Mouse (Mus musculus) forebrain, embryonic 16.5 days (tissue): ENCODE data around the gene Olfr95. TPM values are rescaled to one million over a fixed set of nuclear protein-coding genes. Genes with fewer than 3 reads are reported as not detected.
A peak's percentile ranks its signal among the peaks of the same experiment; 100 is the strongest.

Experiments
- ATAC-seq: fragments of 200-750 bp; cut with Nextera tagmentation; 2 replicates; pipeline ENCODE4 v1.8.0; 2017; ENCODE audit warnings: mild to moderate bottlenecking, moderate library complexity
- H3K27ac ChIP-seq: fragments of 300-500 bp; sonication (generic); 2 replicates; pipeline ENCODE4 v1.5.1; 2014; ENCODE audit warnings: low read length, control low read depth
- H3K27me3 ChIP-seq: fragments of 300-500 bp; sonication (generic); replicated peaks from 2 replicates; pipeline ENCODE4 v1.6.1; 2014; ENCODE audit warnings: low read length; ENCODE audit not compliant: control insufficient read depth, insufficient read depth
- H3K36me3 ChIP-seq: fragments of 300-500 bp; sonication (generic); 2 replicates; pipeline ENCODE4 v1.6.1; 2014; ENCODE audit not compliant: control insufficient read depth, insufficient read depth
- H3K4me1 ChIP-seq: fragments of 300-500 bp; sonication (generic); replicated peaks from 2 replicates; pipeline ENCODE4 v1.6.1; 2014; ENCODE audit warnings: low read length; ENCODE audit not compliant: control insufficient read depth, insufficient read depth
- H3K4me2 ChIP-seq: fragments of 300-500 bp; sonication (generic); 2 replicates; pipeline ENCODE4 v1.6.1; 2014; ENCODE audit warnings: mild to moderate bottlenecking, low read length, control low read depth
- H3K4me3 ChIP-seq: fragments of 300-500 bp; sonication (generic); replicated peaks from 2 replicates; pipeline ENCODE4 v1.5.1; 2014; ENCODE audit warnings: mild to moderate bottlenecking, low read length, control low read depth
- H3K9ac ChIP-seq: fragments of 300-500 bp; sonication (generic); replicated peaks from 2 replicates; pipeline ENCODE4 v1.6.1; 2014; ENCODE audit warnings: low read depth, low read length, control low read depth
- H3K9me3 ChIP-seq: fragments of 300-500 bp; sonication (generic); 2 replicates; pipeline ENCODE4 v1.6.1; 2016; ENCODE audit warnings: low read length; ENCODE audit not compliant: control insufficient read depth
- WGBS: fragments of 180-500 bp; shearing (Covaris S2); extraction: QIAGEN DNeasy Blood & Tissue Kit; methylation state at CpG from one replicate; pipeline ENCODE4 v1.1.7; 2014; 5-methylcytosine and 5-hydroxymethylcytosine counted together
- polyA plus RNA-seq: library from polyadenylated mRNA; unstranded; fragments of >200 nt; fragmentation: Nextera tagmentation; extraction: Ambion mirVana; gene quantifications from 2 replicates; pipeline ENCODE4 v1.2.1, GENCODE M21; 2015

The Olfr95 gene
- polyA plus RNA-seq, 1 experiment from 2014 or later, result not detected

DNA sequence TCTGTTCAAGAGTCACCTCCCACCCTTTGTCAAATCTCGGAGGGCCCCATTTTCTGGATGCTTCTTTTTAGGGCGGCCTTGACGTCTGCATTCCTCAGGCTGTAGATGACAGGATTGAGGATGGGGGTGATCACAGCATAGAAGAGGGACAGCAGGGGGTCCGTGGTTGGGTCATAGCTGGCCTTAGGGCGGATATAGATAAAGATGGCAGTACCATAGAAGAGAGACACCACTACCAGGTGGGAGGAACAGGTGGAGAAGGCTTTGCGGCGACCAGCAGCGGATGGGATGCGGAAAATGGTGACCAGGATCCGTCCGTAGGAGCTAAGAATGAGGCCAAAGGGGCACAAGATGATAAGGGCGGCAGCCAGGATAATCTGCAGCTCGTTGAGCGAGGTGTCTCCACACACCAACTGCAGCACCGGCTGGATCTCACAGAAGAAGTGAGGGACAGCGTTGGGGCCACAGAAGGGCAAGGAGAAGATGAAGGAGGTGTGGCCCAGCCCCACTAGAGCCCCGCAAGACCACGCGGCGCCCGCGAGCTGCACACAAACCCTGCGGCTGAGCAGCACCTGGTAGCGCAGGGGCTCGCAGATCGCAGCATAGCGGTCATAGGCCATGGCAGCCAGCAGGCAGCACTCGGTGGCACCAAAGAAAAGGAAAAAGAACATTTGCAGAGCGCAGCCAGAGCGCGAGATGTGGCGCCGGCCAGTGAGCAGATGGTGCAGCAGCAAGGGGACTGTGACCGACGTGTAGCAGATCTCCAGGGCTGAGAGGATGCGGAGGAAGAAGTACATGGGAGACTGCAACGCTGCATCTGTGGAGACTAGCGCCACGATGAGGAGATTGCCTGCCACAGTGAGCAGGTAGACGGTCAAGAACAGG, 1.8 kb downstream of the Olfr95 start:
- Histone ChIP-seq H3K9me3 (no peaks in the 10 kb centered on the region), H3K36me3 (no peaks in the 10 kb centered on the region), H3K9ac (peak overlapping the region; percentile 55), H3K27ac (no peak overlapping the region), H3K4me2 (peak overlapping the region; percentile 60), H3K4me3 (peak overlapping the region; percentile 40), H3K4me1 (peaks cover 5% of the 10 kb centered on the region), H3K27me3 (no peaks in the 10 kb centered on the region; the same call in 1 of the 2 replicates)
- ATAC-seq, result peak; percentile 64
- WGBS, result 20% methylated on average over 40 of the region's 40 CpGs

DNA sequence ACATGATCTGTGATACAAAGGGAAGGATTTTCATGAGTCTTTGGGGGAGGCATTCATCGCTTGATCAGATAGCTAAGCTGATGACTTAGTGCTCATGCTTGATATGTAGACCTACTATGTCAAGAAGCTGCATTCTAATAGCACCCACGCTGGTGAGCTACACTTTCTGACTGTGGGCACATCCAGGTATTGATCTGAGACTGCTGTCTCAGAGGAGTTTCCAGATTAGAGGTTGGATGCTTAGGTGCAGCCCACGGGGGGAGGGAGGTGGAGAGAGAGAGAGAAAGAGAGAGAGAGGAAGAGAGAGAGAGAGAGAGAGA, 9.0 kb downstream of the Olfr95 start:
- Histone ChIP-seq H3K36me3 (no peaks in the 10 kb centered on the region), H3K4me1 (no peaks in the 10 kb centered on the region), H3K4me3 (no peak overlapping the region), H3K27me3 (no peaks in the 10 kb centered on the region), H3K4me2 (no peak overlapping the region), H3K9me3 (no peaks in the 10 kb centered on the region), H3K27ac (no peak overlapping the region), H3K9ac (no peak overlapping the region)
- 30% methylated on average over 3 of the region's 3 CpGs for WGBS
- peak; percentile 49 for ATAC-seq

DNA sequence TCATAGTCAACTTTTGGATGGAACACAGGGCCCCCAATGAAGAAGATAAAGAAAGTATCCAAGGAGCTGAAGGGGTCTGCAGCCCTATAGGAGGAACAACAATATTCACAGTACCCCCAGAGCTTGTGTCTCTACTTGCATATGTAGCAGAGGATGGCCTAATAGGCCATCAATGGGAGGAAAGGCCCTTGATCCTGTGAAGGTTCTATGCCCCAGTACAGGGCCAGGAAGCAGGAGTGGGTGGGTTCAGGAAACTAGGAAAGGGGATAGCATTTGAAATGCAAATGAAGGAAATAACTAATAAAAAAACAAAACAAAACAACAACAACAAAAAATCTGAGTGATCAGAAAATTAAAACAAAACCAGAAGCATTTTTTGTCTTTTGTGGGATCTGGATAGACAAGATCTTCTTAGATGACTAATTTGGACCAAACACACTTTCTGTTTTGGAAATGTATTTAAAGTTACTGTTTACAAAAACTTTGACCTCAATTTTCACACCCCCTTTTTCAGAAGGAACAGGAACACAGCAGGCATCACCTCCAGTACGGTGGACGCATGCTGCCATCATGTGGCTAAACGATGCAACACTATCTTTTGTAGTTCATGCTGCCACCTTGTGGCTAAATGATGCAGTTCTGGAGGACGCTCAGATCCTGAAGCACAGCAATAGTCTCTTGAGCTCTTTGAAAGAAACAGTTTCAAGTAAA, 9.6 kb downstream of the Olfr95 start:
- Histone ChIP-seq H3K36me3 (no peaks in the 10 kb centered on the region), H3K4me3 (no peak overlapping the region), H3K4me1 (no peaks in the 10 kb centered on the region), H3K4me2 (no peak overlapping the region), H3K9me3 (no peaks in the 10 kb centered on the region), H3K27me3 (peaks cover 3% of the 10 kb centered on the region; the same call in 1 of the 2 replicates), H3K27ac (no peak overlapping the region), H3K9ac (no peak overlapping the region)
- WGBS, result under 1% methylated on average over 4 of the region's 4 CpGs
- ATAC-seq, result peak; percentile 87

GRCm38 (mm10) chr17:37200894-37201293, 12.0 kb downstream of the Olfr95 start, which contains the start of gene Olfr94:
Gene Olfr94 (minus strand): TSS chr17:37200994.
- H3K27ac ChIP-seq, result no peak within 1 kb of the TSS
- H3K36me3 ChIP-seq, result no peaks in the 10 kb centered on the region
- no peak within 1 kb of the TSS for H3K9ac ChIP-seq
- H3K4me1 ChIP-seq, result peaks cover 12% of the 10 kb centered on the region
- whole genome bisulfite sequencing, result 75% methylated on average over 2 of the region's 2 CpGs
- no peaks in the 10 kb centered on the region for H3K9me3 ChIP-seq
- H3K4me3 ChIP-seq, result no peak within 1 kb of the TSS
- H3K4me2 ChIP-seq, result no peak within 1 kb of the TSS
- H3K27me3 ChIP-seq, result peaks cover 24% of the 10 kb centered on the region
- ATAC-seq, result no peak

DNA sequence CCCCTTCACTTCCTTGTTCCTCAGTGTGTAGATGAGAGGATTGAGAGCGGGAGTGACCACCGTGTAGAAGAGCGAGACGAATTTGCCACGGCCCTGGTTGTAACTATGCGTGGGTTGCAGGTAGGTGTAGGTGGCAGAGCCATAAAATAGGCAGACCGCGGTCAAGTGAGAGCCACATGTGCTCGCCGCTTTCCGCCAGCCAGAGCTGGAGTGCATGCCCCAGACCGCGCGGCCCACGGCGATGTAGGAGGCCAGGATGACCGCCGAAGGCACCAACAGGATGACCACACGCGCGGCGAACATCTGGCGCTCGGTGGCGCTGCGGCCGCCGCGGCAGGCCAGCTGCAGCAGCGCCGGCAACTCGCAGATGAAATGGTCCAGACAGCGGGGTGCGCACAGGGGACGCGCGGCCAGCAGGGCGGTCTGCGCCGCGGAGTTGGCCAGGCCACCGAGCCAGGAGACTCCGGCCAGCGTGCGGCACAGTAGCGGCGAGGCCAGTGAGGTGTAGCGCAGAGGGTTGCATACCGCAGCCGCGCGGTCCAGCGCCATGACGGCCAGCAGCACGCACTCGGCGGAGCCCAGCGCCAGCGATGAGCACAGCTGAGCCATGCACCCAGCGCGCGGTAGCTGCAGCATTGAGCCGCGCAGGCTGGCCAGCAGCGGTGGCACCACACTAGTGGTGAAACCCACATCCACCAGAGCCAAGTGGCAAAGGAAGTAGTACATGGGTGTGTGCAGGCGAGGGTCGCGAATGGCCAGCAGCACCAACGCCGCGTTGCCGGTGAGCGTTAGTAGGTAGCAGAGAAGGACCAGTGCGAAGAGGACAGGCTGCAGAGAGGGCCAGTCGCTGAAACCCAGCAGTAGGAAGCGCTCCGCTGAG, 15.8 kb downstream of the Olfr95 start:
- H3K4me2 ChIP-seq, result peak overlapping the region; percentile 92
- under 1% methylated on average over 77 of the region's 77 CpGs for WGBS
- no peaks in the 10 kb centered on the region for H3K9me3 ChIP-seq
- peaks cover 26% of the 10 kb centered on the region for H3K27me3 ChIP-seq
- H3K9ac ChIP-seq, result peak overlapping the region; percentile 60
- peak overlapping the region; percentile 60 for H3K4me3 ChIP-seq
- peaks cover 12% of the 10 kb centered on the region for H3K4me1 ChIP-seq
- no peak overlapping the region for H3K27ac ChIP-seq
- no peaks in the 10 kb centered on the region for H3K36me3 ChIP-seq
- peak; percentile 89 for ATAC-seq

DNA sequence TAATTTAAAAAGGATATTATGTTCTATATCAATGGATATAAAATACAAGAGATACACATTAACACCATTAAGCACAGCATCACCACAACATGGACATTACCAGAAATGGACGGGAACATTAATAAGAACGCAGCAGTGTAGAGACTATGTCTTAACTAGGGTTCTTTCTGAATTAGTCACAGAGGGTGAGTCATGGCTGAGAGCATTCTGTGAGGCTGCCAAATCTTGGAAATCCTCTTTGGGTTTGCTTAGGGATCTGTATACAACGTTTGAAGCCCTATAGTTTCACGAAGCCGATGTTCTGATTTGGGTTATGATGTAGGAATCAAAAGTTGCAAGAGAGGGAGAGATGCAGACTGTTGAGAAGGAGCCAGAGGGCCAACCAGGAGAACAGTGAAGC, 18.1 kb downstream of the Olfr95 start:
- 92% methylated on average over 5 of the region's 5 CpGs for WGBS
- Histone ChIP-seq H3K27me3 (peaks cover 26% of the 10 kb centered on the region), H3K4me2 (no peak overlapping the region), H3K4me1 (peaks cover 12% of the 10 kb centered on the region), H3K4me3 (no peak overlapping the region), H3K9ac (no peak overlapping the region), H3K27ac (no peak overlapping the region), H3K36me3 (no peaks in the 10 kb centered on the region), H3K9me3 (no peaks in the 10 kb centered on the region)
- no peak for ATAC-seq

DNA sequence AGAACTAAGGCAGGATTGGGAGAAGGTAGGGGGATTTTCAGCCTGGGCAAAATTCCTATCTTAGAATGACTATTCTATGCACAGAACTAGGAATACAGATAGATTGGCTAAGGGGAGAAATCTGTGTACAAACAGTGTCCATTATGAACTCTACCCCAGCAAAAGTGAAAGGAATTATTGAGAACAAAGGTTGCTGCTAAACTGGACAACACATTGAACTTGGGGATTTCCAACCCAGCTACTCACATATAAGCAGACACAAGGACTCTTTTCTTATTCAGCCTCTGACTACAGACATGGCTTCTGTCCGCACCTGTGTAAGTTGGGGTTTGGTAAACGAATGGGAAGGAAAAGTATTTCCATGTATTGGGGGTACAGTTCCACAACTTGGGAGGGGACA, 19.3 kb downstream of the Olfr95 start, which contains the start of gene Ubd:
TSS of gene Ubd (plus strand) at position 237 of the 400 bp plus-strand sequence.
- Histone ChIP-seq H3K9ac (no peak within 1 kb of the TSS), H3K27ac (no peak within 1 kb of the TSS), H3K27me3 (peaks cover 26% of the 10 kb centered on the region), H3K4me3 (no peak within 1 kb of the TSS), H3K36me3 (no peaks in the 10 kb centered on the region), H3K4me1 (peaks cover 12% of the 10 kb centered on the region), H3K4me2 (no peak within 1 kb of the TSS), H3K9me3 (no peaks in the 10 kb centered on the region)
- no peak for ATAC-seq
- WGBS, result 90% methylated on average over 2 of the region's 2 CpGs

- Histone ChIP-seq H3K4me3 (no peak overlapping the region), H3K4me1 (peaks cover 12% of the 10 kb centered on the region), H3K9ac (no peak overlapping the region), H3K27ac (no peak overlapping the region), H3K9me3 (no peaks in the 10 kb centered on the region), H3K27me3 (peaks cover 20% of the 10 kb centered on the region), H3K4me2 (no peak overlapping the region), H3K36me3 (no peaks in the 10 kb centered on the region)
- no peak for ATAC-seq
Observed at GRCm38 (mm10) chr17:37193032-37193431, 19.9 kb downstream of the Olfr95 start.

- ATAC-seq, result no peak
- no peak overlapping the region for H3K4me3 ChIP-seq
- H3K9ac ChIP-seq, result no peak overlapping the region
- no peaks in the 10 kb centered on the region for H3K36me3 ChIP-seq
- WGBS, result 32% methylated on average over 2 of the region's 2 CpGs
- no peak overlapping the region for H3K4me2 ChIP-seq
- no peaks in the 10 kb centered on the region for H3K9me3 ChIP-seq
- H3K27ac ChIP-seq, result no peak overlapping the region
- H3K4me1 ChIP-seq, result no peaks in the 10 kb centered on the region
- H3K27me3 ChIP-seq, result 0 out of 2 replicates have a peak, but pooled peaks cover 2% of the 10 kb centered on the region
Observed at GRCm38 (mm10) chr17:37190711-37191110, 22.2 kb downstream of the Olfr95 start.
